Mouse (Mus musculus) layer of hippocampus, postnatal 10 days (tissue): ENCODE results near the gene Rpl36. TPM values are rescaled to one million over a fixed set of nuclear protein-coding genes. Genes with fewer than 3 reads are reported as not detected.
A peak's percentile ranks its signal among the peaks of the same experiment; 100 is the strongest.

Experiments used
- DNase-seq, 2 experiments: peaks; one replicate each; pipeline ENCODE4 v3.0.0; 2021; ENCODE audit warnings: low spot score in 2 of 2
- long read RNA-seq: library from polyadenylated mRNA; stranded (forward); transcript quantifications from one replicate; pipeline ENCODE4 v2.0.0, GENCODE M21; 2023
- total RNA-seq, 2 experiments: library from RNA; stranded (reverse); gene quantifications; 2 replicates each; pipeline ENCODE4 v1.2.3; 2021

Gene Rpl36
- 100 to 1,000 TPM; 454 to 456 TPM for total RNA-seq
- long read RNA-seq, transcript Rpl36-201 (4 exons, 383 nt) = major isoform, 100 of 144 reads
- long read RNA-seq, partial matches to known transcripts = 39 of 144 reads
- long read RNA-seq, other reads (novel, unspliced or antisense) = 5 of 144 reads

GRCm38 (mm10) chr17:56613236-56613844 lies at the start of gene Rpl36:
TSS of gene Rpl36 (plus strand) at chr17:56613416.
- DNase-seq = peak; percentile 98

GRCm38 (mm10) chr17:56566293-56566692 lies 46.9 kb upstream of the Rpl36 start:
- DNase-seq = no peak

GRCm38 (mm10) chr17:56566918-56567317 lies 46.3 kb upstream of the Rpl36 start:
- no peak for DNase-seq

- DNase-seq = no peak
Observed at GRCm38 (mm10) chr17:56567370-56567769, 45.8 kb upstream of the Rpl36 start.

- no peak for DNase-seq
Observed at GRCm38 (mm10) chr17:56570287-56570686, 42.9 kb upstream of the Rpl36 start.

- no peak for DNase-seq
Observed at GRCm38 (mm10) chr17:56572154-56572553, 41.1 kb upstream of the Rpl36 start.

- no peak for DNase-seq
Observed at GRCm38 (mm10) chr17:56572939-56573338, 40.3 kb upstream of the Rpl36 start.

GRCm38 (mm10) chr17:56583071-56583470 lies 30.1 kb upstream of the Rpl36 start:
- DNase-seq = no peak

GRCm38 (mm10) chr17:56583611-56584256 lies 29.5 kb upstream of the Rpl36 start:
- DNase-seq = peak; percentile 46 to 56

- peak; percentile 99 to 100 for DNase-seq
Observed at GRCm38 (mm10) chr17:56584257-56585130, 28.7 kb upstream of the Rpl36 start, which contains the start of the genes Safb2 and Safb. TSS of gene Safb2 (minus strand) at chr17:56584585. TSS of gene Safb (plus strand) at chr17:56584825.

- DNase-seq = peak; percentile 61 to 69
Observed at GRCm38 (mm10) chr17:56585171-56585821, 27.9 kb upstream of the Rpl36 start.

GRCm38 (mm10) chr17:56587773-56588172 lies 25.4 kb upstream of the Rpl36 start:
- no peak for DNase-seq

- no peak for DNase-seq
Observed at GRCm38 (mm10) chr17:56588921-56589320, 24.3 kb upstream of the Rpl36 start.

GRCm38 (mm10) chr17:56592553-56592952 lies 20.7 kb upstream of the Rpl36 start:
- DNase-seq = no peak

GRCm38 (mm10) chr17:56593527-56594271 lies 19.5 kb upstream of the Rpl36 start:
- no peak for DNase-seq

- no peak for DNase-seq
Observed at GRCm38 (mm10) chr17:56603186-56604069, 9.8 kb upstream of the Rpl36 start.

- no peak for DNase-seq
Observed at GRCm38 (mm10) chr17:56604070-56604380, 9.2 kb upstream of the Rpl36 start.

- DNase-seq = no peak
Observed at GRCm38 (mm10) chr17:56604422-56604821, 8.8 kb upstream of the Rpl36 start.

GRCm38 (mm10) chr17:56605431-56605830 lies 7.8 kb upstream of the Rpl36 start:
- no peak for DNase-seq
